Mouse (Mus musculus) spleen, postnatal 10 days (tissue): ENCODE data around the gene Ppard.

ENCODE experiments used
- DNase-seq, 2 experiments: peaks; one replicate each; pipeline ENCODE4 v3.0.0; 2021 to 2022; ENCODE audit warnings: low spot score in 2 of 2

Gene Ppard

GRCm38 (mm10) chr17:28254804-28255203 is 22.3 kb downstream of the Ppard start:
- DNase-seq = no peak

- no peak for DNase-seq
Measured at GRCm38 (mm10) chr17:28255651-28256050, 23.2 kb downstream of the Ppard start.

GRCm38 (mm10) chr17:28256651-28257328 is 24.3 kb downstream of the Ppard start:
- peak in 1 of 2 experiments; percentile 42 for DNase-seq

GRCm38 (mm10) chr17:28258325-28258724 is 25.8 kb downstream of the Ppard start:
- DNase-seq = no peak

GRCm38 (mm10) chr17:28259890-28260542 is 27.5 kb downstream of the Ppard start:
- DNase-seq = peak; percentile 39 to 59

- DNase-seq = no peak
Measured at GRCm38 (mm10) chr17:28260543-28260909, 28.0 kb downstream of the Ppard start.

GRCm38 (mm10) chr17:28261795-28262194 is 29.3 kb downstream of the Ppard start:
- no peak for DNase-seq

- no peak for DNase-seq
Measured at GRCm38 (mm10) chr17:28263181-28263894, 30.8 kb downstream of the Ppard start.

GRCm38 (mm10) chr17:28267251-28267650 is 34.8 kb downstream of the Ppard start:
- DNase-seq = no peak

- no peak for DNase-seq
Measured at GRCm38 (mm10) chr17:28270165-28270564, 37.7 kb downstream of the Ppard start.

- DNase-seq = no peak
Measured at GRCm38 (mm10) chr17:28271537-28272266, 39.2 kb downstream of the Ppard start.

- DNase-seq = no peak
Measured at GRCm38 (mm10) chr17:28272281-28272680, 39.8 kb downstream of the Ppard start.

- DNase-seq = no peak
Measured at GRCm38 (mm10) chr17:28272837-28273236, 40.3 kb downstream of the Ppard start.

- DNase-seq = peak in 1 of 2 experiments; percentile 58
Measured at GRCm38 (mm10) chr17:28274739-28275138, 42.2 kb downstream of the Ppard start.

GRCm38 (mm10) chr17:28277226-28277625 is 44.7 kb downstream of the Ppard start:
- no peak for DNase-seq

- DNase-seq = no peak
Measured at GRCm38 (mm10) chr17:28277721-28278120, 45.2 kb downstream of the Ppard start.

- DNase-seq = no peak
Measured at GRCm38 (mm10) chr17:28278156-28278555, 45.7 kb downstream of the Ppard start.

GRCm38 (mm10) chr17:28279236-28279635 is 46.7 kb downstream of the Ppard start:
- no peak for DNase-seq

GRCm38 (mm10) chr17:28279780-28280422 is 47.4 kb downstream of the Ppard start:
- DNase-seq = no peak

- no peak for DNase-seq
Measured at GRCm38 (mm10) chr17:28280423-28280800, 47.9 kb downstream of the Ppard start.

GRCm38 (mm10) chr17:28280831-28281377 is 48.4 kb downstream of the Ppard start:
- no peak for DNase-seq
